Mouse (Mus musculus) ovary, postnatal 14 days (tissue): ENCODE results near the gene Pard6a.

Experiments
- DNase-seq: peaks from one replicate; pipeline ENCODE4 v3.0.0; 2022; ENCODE audit warnings: low spot score

Gene Pard6a

DNA sequence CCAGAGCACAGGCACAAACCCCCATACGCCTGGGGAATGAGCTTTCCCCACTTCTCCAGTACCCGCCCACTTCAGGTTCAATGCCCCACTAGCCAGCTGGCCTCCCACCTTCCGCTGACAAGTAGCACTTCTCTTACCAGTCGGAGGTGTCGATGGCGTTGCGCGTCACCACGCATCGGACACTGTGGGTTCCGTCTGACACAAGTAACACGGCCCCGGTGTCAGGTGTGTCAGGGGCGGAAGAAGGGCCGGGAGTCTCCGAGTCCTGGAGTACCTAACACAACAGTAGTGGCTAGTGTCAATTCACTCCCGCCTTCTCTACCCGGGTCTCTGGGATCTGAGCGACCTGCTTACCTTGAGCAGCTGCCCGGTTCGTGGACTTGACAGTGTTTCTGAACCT is 382 bp upstream of the Pard6a start:
- no peak for DNase-seq

DNA sequence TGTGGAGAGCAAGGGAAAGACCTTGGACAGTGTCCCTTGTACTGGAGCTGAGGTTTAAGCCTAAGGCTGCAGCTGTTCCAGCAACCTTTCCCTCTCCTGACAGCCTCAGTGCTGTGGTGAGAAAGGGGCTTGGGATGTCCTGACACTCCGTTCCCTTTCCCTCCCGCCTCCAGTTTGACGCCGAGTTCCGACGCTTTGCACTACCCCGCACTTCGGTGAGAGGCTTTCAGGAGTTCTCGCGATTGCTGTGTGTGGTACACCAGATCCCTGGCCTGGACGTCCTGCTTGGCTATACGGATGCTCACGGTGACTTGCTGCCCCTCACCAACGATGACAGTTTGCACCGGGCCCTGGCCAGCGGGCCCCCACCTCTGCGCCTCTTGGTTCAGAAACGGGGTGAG is 1.1 kb downstream of the Pard6a start:
- no peak for DNase-seq

DNA sequence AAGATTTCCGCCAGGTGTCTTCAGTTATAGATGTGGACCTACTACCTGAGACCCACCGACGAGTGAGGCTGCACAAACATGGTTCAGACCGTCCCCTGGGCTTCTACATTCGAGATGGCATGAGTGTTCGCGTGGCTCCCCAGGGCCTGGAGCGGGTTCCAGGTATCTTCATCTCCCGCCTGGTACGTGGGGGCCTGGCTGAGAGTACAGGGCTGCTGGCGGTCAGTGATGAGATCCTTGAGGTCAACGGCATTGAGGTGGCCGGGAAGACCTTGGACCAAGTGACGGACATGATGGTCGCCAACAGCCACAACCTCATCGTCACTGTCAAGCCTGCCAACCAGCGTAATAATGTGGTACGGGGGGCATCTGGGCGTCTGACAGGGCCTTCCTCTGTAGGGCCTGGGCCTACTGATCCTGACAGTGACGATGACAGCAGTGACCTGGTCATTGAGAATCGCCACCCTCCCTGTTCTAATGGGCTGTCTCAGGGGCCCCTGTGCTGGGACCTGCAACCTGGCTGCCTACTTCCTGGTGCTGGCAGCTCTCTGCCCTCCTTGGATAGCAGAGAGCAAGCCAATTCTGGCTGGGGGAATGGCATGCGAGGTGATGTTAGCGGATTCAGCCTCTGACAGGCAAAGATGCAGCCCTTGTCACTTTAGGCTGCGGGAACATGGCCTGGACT is 1.9 kb downstream of the Pard6a start:
- DNase-seq = no peak

DNA sequence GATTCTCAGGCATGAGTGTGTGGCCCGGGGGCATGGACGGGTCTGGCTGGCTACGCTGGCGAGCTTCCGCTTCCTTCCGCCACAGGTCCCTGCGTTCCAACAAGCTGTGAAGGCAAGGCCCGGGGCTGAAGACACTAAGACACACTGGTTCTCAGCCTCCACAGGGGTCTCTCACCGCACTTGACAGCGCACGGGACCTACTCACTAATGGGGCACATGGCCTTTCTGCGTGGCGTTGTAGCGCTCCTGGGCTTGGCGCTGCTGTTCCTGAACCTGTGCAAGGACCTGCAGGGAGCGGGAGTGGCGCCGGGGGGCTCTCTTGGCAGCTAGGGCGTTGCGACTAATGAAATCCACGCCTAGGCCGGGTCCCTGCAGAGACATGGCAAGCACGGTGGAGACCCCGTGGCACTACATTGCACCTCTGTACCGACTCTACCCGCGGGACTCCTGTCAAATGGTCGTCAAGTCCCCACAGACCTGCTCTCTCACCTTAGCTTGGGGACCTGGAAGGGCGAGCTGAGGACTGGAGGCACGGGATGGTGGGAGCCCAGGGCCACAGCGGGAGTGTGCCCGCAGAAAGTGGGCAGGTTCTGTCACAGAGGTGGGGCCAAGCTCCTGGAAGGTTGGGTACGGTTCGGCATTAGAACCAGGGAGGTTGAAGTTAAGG is 3.3 kb downstream of the Pard6a start:
- DNase-seq = no peak

DNA sequence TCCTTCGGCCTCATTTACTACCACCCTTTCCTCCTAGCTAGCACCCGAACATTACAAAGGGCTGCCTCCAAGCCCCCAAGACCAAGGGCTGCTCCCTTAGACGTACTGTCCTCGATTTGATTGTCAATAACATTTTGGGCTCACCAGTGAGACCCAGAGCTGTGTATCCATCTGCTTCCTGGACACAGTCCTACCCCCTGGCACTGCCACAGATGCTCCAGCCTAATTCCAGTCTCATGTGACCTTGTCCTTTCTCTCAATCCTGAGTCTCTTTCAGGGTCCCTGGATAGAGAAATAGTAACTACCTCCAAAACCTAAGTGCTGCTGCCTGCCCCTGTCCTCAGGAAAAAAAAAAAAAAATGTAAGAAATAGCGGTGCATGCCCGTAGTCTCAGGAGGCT is 4.0 kb downstream of the Pard6a start:
- no peak for DNase-seq

DNA sequence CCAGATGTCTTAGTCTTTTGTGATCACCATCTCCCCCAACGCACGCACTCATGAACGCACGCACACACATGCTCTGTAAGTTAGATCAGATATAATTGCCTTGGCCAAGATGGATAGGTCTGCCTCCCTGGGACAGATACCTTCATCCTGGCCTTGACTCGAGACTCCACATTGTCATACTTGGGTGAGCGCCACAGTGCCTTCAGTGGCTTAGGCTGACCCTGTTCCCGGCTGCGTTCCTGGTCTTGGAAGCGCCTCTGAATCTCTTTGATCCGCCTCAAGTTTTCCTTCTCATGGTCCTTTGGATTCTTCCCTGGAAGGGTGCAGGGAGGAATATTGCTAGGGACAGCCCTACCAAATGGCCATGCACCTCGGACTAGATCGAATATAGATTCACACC is 5.5 kb downstream of the Pard6a start:
- no peak for DNase-seq

DNA sequence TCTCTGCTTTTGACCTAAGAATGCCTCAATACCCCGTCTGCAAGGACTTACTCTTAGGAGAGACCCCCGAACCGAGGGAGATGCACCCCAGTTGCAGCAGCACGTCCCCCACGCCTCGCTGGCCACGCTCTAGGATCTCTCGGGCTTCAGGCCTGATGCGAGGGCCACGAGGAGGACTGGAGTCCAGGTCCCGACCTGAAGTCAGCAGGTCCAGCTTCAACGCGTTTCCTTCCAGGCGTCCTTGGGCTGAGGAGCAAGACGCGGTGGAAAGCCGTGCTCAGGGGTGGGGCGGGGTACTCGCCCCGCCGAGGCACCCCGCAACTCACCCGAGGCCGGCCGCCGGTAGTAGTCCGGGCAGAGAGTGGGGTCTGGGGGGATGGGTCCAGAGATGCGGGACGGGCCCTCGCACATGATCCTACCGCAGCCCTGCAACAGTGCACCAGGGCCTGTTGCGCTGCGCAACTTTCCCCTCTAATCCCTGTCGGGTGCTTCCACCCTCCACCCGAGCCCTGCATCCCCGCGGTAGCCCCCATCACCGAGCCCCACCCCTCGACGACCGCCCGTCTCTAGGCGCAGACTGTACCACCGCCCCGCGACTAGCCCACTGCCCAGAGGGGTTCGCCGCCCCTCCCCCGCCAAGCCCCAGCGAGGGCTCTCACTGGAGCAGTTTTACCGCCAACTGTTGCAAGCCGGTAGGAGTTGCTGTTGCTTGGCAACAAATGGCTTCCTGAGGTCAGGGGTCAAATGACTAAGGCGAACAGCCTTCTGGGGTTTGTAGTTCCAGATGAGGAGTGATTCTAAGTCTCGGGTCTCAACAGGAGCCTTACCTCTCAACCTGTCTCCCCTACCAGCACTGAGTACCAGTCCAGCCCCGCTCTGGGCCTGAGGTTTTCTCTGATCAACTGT is 6.8 kb downstream of the Pard6a start, which contains the start of the genes 4933405L10Rik and Enkd1:
Gene 4933405L10Rik (plus strand): TSS at position 158 of the 906 bp plus-strand sequence.
Gene Enkd1 (minus strand): TSS at position 713 of the 906 bp plus-strand sequence.
- peak; percentile 81 for DNase-seq

DNA sequence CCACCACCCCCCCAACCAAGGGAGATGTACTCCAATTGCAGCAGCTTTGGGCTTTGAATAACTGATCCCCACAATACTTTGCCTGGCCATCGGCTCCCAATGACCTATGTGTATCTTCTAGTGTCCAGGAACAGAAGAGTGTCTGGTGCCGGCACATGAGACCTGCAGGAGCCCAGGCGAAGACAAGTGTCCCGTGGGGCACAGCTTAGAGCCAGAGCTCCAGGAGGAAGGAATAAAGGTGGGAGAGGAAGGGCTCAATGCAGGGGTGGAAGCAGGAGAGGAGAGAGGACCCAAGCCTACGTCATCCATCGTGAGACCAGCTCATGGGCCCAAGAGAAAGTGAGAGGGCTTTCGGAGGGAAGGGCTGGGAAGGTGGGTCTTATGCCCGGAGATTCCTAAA is 7.7 kb downstream of the Pard6a start:
- no peak for DNase-seq

DNA sequence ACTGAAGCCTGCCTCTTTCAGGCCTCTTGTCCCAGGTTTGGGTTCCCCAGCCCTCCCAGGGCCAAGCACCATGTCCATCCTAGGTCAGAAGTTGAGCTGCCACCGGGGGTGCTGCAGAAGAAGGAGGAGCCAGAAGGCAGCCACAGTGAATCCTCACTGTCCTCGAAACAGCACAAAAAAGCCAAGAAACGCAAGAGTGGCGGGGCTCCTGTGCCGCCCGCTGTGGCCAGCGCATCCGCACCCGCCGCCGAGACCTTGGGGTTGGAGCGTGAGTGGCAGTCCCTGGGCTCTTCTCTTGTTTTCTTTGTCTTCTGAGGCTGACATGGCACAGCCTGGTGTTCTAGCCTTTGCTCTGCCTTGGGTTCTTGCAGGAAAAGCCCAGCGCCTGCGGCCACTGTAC is 8.4 kb downstream of the Pard6a start:
- DNase-seq = no peak

DNA sequence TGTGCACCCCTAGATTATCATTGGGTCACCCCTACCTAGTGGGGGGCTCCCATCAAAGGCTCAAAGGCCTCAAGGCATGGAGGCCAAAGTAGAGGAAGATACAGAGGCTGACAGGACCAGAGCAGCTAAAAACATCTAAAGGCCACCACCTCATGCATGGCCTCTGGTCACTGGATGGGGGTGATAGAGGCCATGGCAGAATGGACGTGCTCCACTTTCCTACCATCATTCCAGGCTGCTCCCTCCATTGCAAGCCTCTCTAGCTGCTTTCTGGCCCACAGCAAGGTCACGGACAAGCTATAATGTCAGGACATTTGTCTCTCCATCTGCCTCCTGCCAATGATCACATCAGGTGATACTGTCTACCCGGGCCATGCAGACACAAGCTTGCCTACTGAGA is 11.3 kb downstream of the Pard6a start:
- no peak for DNase-seq

DNA sequence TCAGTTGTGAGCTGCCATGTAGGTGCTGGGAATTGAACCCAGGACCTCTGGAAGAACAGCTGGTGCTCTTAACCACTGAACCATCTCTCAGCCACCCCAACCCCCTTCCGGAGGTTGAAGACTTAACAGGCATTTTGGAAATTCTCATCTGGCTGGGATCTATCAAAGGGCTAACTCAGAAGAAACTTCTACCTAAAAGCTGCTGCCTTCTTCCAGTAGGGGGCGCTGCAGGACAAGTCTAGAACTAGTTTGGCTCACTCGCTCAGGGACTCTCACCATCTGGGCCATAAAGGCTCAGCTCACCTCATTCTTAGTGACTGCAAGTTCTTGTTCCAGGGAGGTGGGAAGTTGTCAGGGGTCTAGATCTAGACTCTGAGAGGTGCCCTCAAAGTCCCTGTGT is 13.2 kb downstream of the Pard6a start:
- peak; percentile 83 for DNase-seq

DNA sequence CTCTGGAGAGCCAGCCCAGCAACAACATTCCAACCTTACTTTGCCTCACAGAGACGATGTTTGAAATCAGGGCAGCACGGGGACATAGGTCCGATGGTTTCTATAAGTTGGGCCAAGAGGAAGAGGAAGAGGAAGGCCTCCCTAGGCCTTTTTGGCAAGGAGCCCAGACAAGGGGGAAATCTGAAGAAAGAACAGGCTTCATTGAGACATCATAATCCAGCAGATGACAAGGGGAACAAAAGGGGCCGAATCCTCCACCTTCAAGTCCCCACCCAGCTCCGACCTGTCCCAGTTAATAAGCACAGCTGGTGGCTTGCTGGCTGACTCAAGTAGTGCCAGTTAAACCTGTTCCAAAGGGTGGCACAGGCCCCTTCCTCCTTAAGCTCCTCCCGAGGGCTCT is 14.1 kb downstream of the Pard6a start:
- DNase-seq = no peak

DNA sequence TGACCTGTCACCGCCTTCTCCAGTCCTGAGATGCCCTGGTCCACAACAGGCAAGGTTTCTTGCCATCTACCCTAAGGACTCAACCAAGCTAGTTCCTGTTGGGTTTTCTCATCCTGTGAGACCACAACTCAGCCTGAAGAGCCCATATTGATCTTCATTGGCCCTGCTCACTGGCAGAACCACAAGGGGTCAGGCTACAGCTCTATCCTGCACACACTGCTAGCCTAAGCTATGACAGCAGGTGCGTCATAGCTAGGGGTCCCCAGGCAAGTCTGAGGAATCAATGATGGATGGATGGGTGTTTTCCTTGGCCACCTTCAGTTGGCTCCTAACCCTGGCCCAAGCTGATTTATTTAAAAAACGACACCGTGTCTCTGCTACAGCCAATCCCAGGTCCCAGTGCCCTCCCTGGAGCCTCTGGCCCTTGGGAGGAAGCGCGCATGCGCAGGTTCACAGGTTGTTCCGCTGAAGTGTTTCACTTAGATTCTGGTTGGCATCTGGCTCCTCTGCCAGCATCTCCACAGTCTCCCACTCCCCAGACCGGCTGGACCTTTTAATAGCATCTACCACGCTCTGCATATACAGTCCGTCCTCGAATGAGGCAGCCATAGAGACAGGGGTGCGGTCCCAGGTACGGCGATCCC is 15.5 kb downstream of the Pard6a start:
- DNase-seq = no peak

DNA sequence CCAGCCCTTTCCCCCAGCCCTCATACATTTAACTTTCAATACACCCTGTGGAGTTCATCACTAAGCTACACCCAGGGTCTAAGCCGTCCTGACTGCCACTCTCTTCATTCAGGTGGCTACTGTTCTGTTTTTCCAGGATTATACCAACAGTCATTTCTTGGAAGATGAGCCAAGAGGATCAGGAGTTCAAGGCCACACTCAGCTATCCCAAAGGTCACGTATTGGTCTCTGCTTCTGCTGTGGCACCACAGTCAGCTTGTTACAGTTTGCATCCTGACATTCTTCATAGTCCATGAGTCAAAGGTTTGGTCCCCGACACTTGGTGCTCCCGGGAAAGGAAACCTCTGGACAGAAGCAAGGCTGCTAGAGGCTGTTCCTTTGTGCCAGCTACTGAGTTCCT is 18.7 kb downstream of the Pard6a start:
- no peak for DNase-seq

DNA sequence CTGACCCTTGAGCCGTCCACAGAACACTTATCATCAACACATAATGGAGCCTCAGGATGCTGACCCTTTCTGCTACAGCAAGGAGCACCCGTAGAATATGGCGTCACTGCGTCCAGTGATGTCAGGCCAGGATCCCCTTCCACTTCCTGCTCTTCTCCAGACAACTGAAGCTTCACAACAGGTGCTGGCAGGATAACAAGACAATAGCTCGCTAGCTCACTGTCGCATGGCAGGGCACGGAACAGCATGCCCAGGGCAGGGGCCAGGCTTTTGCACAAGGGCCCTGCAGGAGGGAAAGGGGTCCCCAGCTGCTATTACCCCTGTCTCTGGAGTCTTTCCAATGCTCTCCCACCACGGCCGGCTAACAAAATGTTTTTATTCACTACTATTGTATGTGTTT is 21.9 kb downstream of the Pard6a start:
- DNase-seq = no peak

DNA sequence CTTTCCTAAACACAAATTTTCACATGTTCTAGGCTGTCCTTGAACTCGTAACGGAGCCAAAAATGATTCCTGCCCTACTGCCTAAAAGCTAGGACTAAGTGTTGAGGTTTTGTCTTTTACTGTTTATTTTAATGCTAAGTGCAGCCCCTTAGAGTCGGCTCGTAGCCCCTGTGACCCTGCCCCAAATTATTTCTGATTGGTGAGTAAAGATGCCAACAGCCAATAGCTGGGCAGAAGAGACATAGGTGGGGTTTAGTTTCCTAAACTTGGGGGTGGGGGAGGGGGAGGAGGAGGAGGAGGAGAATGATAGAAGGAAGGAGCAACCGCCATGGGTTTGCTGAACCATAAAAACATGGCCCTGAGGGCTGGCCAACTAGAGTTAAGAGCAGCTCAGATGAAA is 24.8 kb downstream of the Pard6a start:
- DNase-seq = no peak

DNA sequence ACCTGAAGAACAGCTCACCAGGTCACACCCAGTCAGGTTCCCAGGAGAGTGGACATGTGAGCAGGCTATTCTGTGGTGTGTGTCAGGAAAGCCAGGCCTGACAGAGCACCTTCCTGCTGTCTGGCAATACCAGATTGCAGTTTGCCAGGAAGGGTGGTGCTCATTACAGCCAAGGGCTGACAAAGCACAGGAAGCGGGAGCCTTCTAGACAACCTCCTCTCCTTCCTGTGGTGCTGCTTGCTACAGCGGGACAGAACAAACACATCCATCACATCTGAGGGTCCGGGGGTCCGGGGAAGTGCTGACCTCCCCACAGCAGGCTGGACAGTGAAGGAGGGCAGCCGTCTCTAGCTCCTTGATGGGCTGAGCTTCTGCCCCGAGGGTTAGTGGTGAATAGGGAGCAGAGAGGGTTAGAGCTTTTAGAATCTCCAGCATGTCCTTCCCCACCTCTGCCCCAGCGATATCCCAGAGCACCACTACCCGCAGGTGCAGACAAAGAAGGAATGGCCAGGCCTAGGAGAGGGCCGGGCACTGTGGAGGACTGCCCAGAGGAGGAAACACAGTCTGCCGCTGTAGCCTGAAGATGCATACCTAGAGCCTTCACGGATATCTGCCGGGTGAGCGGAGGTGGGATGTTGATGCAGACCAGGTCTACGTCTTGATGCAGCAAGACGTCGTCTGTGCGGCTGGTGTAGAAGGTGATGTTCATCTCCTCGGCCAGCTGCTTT is 26.6 kb downstream of the Pard6a start:
- DNase-seq = no peak

DNA sequence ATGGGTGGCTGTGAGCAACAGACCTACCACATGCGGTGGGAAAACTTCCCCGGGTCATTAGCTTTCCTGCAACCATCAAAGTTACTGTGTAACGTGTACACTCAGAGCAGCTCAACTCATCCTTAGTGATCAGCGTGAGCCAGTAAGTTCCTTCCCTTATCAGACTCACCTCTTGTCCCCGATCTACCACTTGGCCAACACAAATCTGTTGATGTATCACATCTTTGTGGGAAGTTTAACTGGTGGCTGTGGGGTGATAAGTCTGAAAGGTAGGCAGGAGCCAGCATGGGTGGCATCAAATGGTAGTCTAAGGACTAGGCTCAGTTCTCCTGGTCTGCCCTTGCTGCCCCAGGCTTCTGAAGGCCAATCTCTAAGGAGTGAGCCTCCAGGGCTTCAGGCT is 31.2 kb downstream of the Pard6a start:
- no peak for DNase-seq

DNA sequence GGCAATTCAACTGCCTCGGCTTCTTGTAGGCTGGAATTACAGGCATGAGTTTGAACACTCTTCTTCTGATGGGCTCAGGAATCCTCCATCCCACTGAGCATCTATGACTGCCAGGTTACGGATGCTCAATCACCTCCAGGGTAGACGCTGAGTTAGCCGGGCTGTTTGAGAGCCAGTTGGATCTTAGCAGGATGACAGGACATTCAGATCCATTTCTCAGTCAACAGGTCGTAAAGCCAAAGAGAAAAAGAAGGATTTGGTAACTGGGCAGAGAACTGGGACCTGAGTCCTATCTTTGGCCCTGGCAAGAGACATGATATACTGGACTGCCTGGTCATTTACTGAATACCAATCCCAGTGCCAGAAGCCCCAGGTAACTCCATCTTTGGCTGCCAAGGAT is 38.3 kb downstream of the Pard6a start:
- no peak for DNase-seq

DNA sequence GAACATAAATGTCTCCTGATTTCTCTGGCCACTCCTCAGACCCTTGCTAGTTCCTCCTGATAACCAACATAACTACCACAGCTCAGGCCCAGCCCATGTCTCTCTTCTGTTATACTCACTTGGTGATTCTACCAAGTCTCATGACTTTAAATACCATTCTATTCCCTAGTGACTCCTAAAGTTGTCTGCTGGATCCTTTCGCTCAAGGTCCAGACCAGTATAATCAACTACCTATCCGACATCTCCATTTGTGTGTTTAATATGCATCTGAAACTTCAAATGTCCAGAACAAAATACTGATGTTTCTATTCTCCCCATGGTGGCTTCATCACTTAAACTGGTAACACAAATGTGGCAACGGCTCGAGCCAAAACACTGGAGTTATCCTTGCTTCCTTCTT is 42.4 kb downstream of the Pard6a start:
- DNase-seq = no peak

DNA sequence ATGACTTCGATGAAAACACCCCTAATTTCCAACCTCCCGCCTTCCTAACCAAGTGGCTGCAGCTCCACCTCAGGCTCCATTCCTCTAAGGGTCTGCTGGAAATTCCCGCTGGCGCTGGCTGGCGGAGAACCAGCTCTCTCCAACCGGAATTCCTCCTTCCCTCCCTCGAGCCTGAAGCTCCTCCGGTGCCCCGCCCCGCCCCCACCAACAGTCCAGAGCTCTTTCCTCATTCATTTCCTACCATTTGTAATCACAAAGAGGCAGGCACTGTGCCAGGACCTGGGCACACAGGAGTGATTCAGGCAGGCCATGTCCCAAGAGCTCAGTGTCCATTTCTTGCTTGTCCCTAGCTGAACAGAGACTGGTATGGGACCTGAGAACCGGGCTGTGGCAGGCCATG is 49.7 kb downstream of the Pard6a start:
- peak; percentile 59 for DNase-seq
